Mouse (Mus musculus) gastrocnemius, postnatal 25 days (tissue): ENCODE measurements around the gene Sh3bp1. TPM values are rescaled to one million over a fixed set of nuclear protein-coding genes. Genes with fewer than 3 reads are reported as not detected.

Experiments
- DNase-seq: peaks from one replicate; pipeline ENCODE4 v3.0.0; 2022
- total RNA-seq, 2 experiments: library from RNA; stranded (reverse); gene quantifications; 1 replicate in 1 of 2; 2 replicates in 1 of 2; pipeline ENCODE4 v1.2.3; 2021

Sh3bp1 gene
- total RNA-seq, 2 experiments from 2014 or later = 2.6 to 3.1 TPM

GRCm38 (mm10) chr15:78877810-78878390 lies 21.7 kb upstream of the Sh3bp1 start:
- DNase-seq = peak; percentile 25

- DNase-seq = peak; percentile 52
These were observed 20.6 kb upstream of the Sh3bp1 start for GRCm38 (mm10) chr15:78878792-78879516.

GRCm38 (mm10) chr15:78880432-78880831 lies 19.1 kb upstream of the Sh3bp1 start:
- no peak for DNase-seq

GRCm38 (mm10) chr15:78881828-78882227 lies 17.7 kb upstream of the Sh3bp1 start:
- no peak for DNase-seq

GRCm38 (mm10) chr15:78889401-78889853 lies 10.1 kb upstream of the Sh3bp1 start:
- peak; percentile 35 for DNase-seq

GRCm38 (mm10) chr15:78892440-78892839 lies 7.1 kb upstream of the Sh3bp1 start:
- DNase-seq = no peak

- no peak for DNase-seq
These were observed 4.8 kb upstream of the Sh3bp1 start for GRCm38 (mm10) chr15:78894726-78895125.

GRCm38 (mm10) chr15:78895741-78896140 lies 3.8 kb upstream of the Sh3bp1 start:
- no peak for DNase-seq

GRCm38 (mm10) chr15:78896149-78896548 lies 3.4 kb upstream of the Sh3bp1 start:
- no peak for DNase-seq

- DNase-seq = no peak
These were observed 2.1 kb upstream of the Sh3bp1 start for GRCm38 (mm10) chr15:78897488-78897887.

- no peak for DNase-seq
These were observed 1.0 kb upstream of the Sh3bp1 start for GRCm38 (mm10) chr15:78898507-78899001.

GRCm38 (mm10) chr15:78899409-78899739 lies 194 bp upstream of the Sh3bp1 start, which contains the start of gene Gm49510:
Gm49510 (plus strand) TSS chr15:78899667.
- no peak for DNase-seq

- no peak for DNase-seq
These were observed 1.2 kb downstream of the Sh3bp1 start for GRCm38 (mm10) chr15:78900585-78901421.

- DNase-seq = no peak
These were observed 1.8 kb downstream of the Sh3bp1 start for GRCm38 (mm10) chr15:78901422-78901789.

- DNase-seq = peak; percentile 66
These were observed 3.7 kb downstream of the Sh3bp1 start for GRCm38 (mm10) chr15:78903243-78903642.

- DNase-seq = no peak
These were observed 8.8 kb downstream of the Sh3bp1 start for GRCm38 (mm10) chr15:78908399-78908798.

- DNase-seq = no peak
These were observed 9.4 kb downstream of the Sh3bp1 start for GRCm38 (mm10) chr15:78908982-78909381.

- DNase-seq = no peak
These were observed 12.5 kb downstream of the Sh3bp1 start for GRCm38 (mm10) chr15:78912040-78912439.

GRCm38 (mm10) chr15:78913632-78914090 lies 14.1 kb downstream of the Sh3bp1 start, which contains the start of gene Pdxp:
Pdxp (plus strand) TSS chr15:78913919.
- peak; percentile 96 for DNase-seq

GRCm38 (mm10) chr15:78914091-78914822 lies 14.7 kb downstream of the Sh3bp1 start:
- no peak for DNase-seq

- no peak for DNase-seq
These were observed 15.5 kb downstream of the Sh3bp1 start for GRCm38 (mm10) chr15:78914823-78915659.
